Mouse (Mus musculus) CH12.LX (cell line): ENCODE measurements around the gene Slc2a3. TPM values are rescaled to one million over a fixed set of nuclear protein-coding genes. Genes with fewer than 3 reads are reported as not detected.

Experiments
- DNase-seq: peaks from one replicate; pipeline ENCODE4 v3.0.0-alpha.2; 2013; ENCODE audit errors: extremely low read depth
- H3K27ac ChIP-seq: 2 replicates; pipeline ENCODE4 v1.5.1; 2012; ENCODE audit warnings: low read depth, mild to moderate bottlenecking, control low read depth, moderate library complexity; ENCODE audit not compliant: insufficient read depth
- H3K27me3 ChIP-seq: replicated peaks from 2 replicates; pipeline ENCODE3; 2012; ENCODE audit warnings: inconsistent platforms
- H3K36me3 ChIP-seq, 2 experiments: replicated peaks in 1 of 2; 2 replicates each; pipeline versions ENCODE3 to v1.6.1; 2012; ENCODE audit warnings: inconsistent platforms in 1 of 2, low read length in 1 of 2, mild to moderate bottlenecking in 1 of 2, mixed read lengths in 1 of 2, moderate library complexity in 1 of 2; ENCODE audit not compliant: control insufficient read depth in 1 of 2, insufficient read depth in 1 of 2
- H3K4me1 ChIP-seq, 2 experiments: 2 replicates each; pipeline ENCODE4 v1.6.1; 2012; ENCODE audit warnings: inconsistent platforms in 1 of 2, moderate library complexity in 1 of 2; ENCODE audit not compliant: insufficient read depth in 2 of 2, control insufficient read depth in 1 of 2
- H3K4me2 ChIP-seq: 2 replicates; pipeline ENCODE4 v1.6.1; 2012; ENCODE audit warnings: low read depth, mild to moderate bottlenecking, control low read depth; ENCODE audit not compliant: poor library complexity, insufficient read depth, severe bottlenecking
- H3K4me3 ChIP-seq, 3 experiments: fragments of 150-350 bp in 1 of 3; sonication (generic) in 1 of 3; replicated peaks in 1 of 3; 2 replicates each; pipeline versions ENCODE3 to v1.5.1; 2011 to 2012; ENCODE audit warnings: low read depth in 2 of 3, low read length in 2 of 3, mild to moderate bottlenecking in 2 of 3, moderate library complexity in 2 of 3, control low read depth in 1 of 3, improper control_type of control experiment in 1 of 3, inconsistent platforms in 1 of 3, mixed read lengths in 1 of 3; ENCODE audit not compliant: poor library complexity in 1 of 3
- H3K79me2 ChIP-seq: replicated peaks from 2 replicates; pipeline ENCODE4 v1.6.1; 2012; ENCODE audit warnings: mild to moderate bottlenecking, moderate library complexity; ENCODE audit not compliant: control insufficient read depth, poor library complexity, insufficient read depth, severe bottlenecking; ENCODE audit errors: extremely low read depth
- H3K9ac ChIP-seq: 2 replicates; pipeline ENCODE4 v1.6.1; 2012; ENCODE audit warnings: low read depth, mild to moderate bottlenecking, control low read depth, moderate library complexity; ENCODE audit not compliant: insufficient read depth
- H3K9me3 ChIP-seq: replicated peaks from 2 replicates; pipeline ENCODE3; 2012; ENCODE audit warnings: low read length, inconsistent platforms, mixed read lengths
- BHLHE40 ChIP-seq: IDR thresholded peaks from 2 replicates; pipeline ENCODE4 v1.6.1; 2011; ENCODE audit warnings: mild to moderate bottlenecking, low read depth, low read length, improper control_type of control experiment
- CHD1 ChIP-seq: IDR thresholded peaks from 2 replicates; pipeline ENCODE4 v1.6.1; 2012; ENCODE audit warnings: low read depth, low read length, improper control_type of control experiment, inconsistent platforms
- CHD2 ChIP-seq: IDR thresholded peaks from 2 replicates; pipeline ENCODE4 v1.6.1; 2011; ENCODE audit warnings: low read length, improper control_type of control experiment
- E2F4 ChIP-seq: IDR thresholded peaks from 2 replicates; pipeline ENCODE4 v1.6.1; 2011; ENCODE audit warnings: low read depth, low read length, improper control_type of control experiment; ENCODE audit not compliant: insufficient replicate concordance
- ETS1 ChIP-seq: conservative IDR thresholded peaks from 2 replicates; pipeline ENCODE4 v1.6.1; 2012; ENCODE audit warnings: low read depth, mild to moderate bottlenecking, inconsistent platforms, low read length, improper control_type of control experiment, moderate library complexity
- JUN ChIP-seq: IDR thresholded peaks from 2 replicates; pipeline ENCODE4 v1.6.1; 2011; ENCODE audit warnings: low read depth, mild to moderate bottlenecking, low read length, improper control_type of control experiment, moderate library complexity; ENCODE audit not compliant: insufficient read depth
- JUND ChIP-seq: conservative IDR thresholded peaks from 2 replicates; pipeline ENCODE4 v1.6.1; 2011; ENCODE audit warnings: low read depth, low read length, improper control_type of control experiment
- MAX ChIP-seq: IDR thresholded peaks from 2 replicates; pipeline ENCODE4 v1.6.1; 2011; ENCODE audit warnings: low read length, improper control_type of control experiment
- MXI1 ChIP-seq: IDR thresholded peaks from 2 replicates; pipeline ENCODE4 v1.6.1; 2011; ENCODE audit warnings: mild to moderate bottlenecking, low read depth, low read length, improper control_type of control experiment
- NRF1 ChIP-seq: IDR thresholded peaks from 2 replicates; pipeline ENCODE4 v1.6.1; 2014; ENCODE audit warnings: low read depth, mild to moderate bottlenecking, inconsistent platforms, low read length, improper control_type of control experiment, moderate library complexity
- POLR2A ChIP-seq: IDR thresholded peaks from 2 replicates; pipeline ENCODE4 v1.6.1; 2011; ENCODE audit warnings: low read depth, mild to moderate bottlenecking, improper control_type of control experiment, low read length
- POLR2AphosphoS2 ChIP-seq: IDR thresholded peaks from 2 replicates; pipeline ENCODE4 v1.6.1; 2011; ENCODE audit warnings: low read depth, low read length, improper control_type of control experiment
- RCOR1 ChIP-seq: conservative IDR thresholded peaks from 2 replicates; pipeline ENCODE4 v1.6.1; 2012; ENCODE audit warnings: low read depth, mild to moderate bottlenecking, inconsistent platforms, low read length, improper control_type of control experiment
- SIN3A ChIP-seq: IDR thresholded peaks from 2 replicates; pipeline ENCODE4 v1.6.1; 2012; ENCODE audit warnings: low read length, improper control_type of control experiment, inconsistent platforms
- TBP ChIP-seq: conservative IDR thresholded peaks from 2 replicates; pipeline ENCODE4 v1.6.1; 2011; ENCODE audit warnings: low read depth, low read length, improper control_type of control experiment
- TCF12 ChIP-seq: IDR thresholded peaks from 2 replicates; pipeline ENCODE4 v1.6.1; 2014; ENCODE audit warnings: low read depth, mild to moderate bottlenecking, inconsistent platforms, low read length, improper control_type of control experiment
- USF2 ChIP-seq: conservative IDR thresholded peaks from 2 replicates; pipeline ENCODE4 v1.6.1; 2011; ENCODE audit warnings: low read depth, low read length, improper control_type of control experiment
- ZC3H11A ChIP-seq: IDR thresholded peaks from 2 replicates; pipeline ENCODE4 v1.6.1; 2012; ENCODE audit warnings: low read depth, mild to moderate bottlenecking, inconsistent platforms, low read length, improper control_type of control experiment
- ZKSCAN1 ChIP-seq: IDR thresholded peaks from 2 replicates; pipeline ENCODE4 v1.6.1; 2012; ENCODE audit warnings: low read depth, inconsistent platforms, low read length, improper control_type of control experiment, borderline replicate concordance
- ZNF384 ChIP-seq: IDR thresholded peaks from 2 replicates; pipeline ENCODE4 v1.6.1; 2012; ENCODE audit warnings: low read depth, low read length, improper control_type of control experiment, inconsistent platforms
- dilution Hi-C: fragments of 300-500 bp; cut with MboI; formaldehyde crosslinking; loops from 2 replicates; pipeline ENCODE4 v1.14.3; 2020; ENCODE audit warnings: low sequenced_read_pairs; ENCODE audit not compliant: extremely low pct_unique_long_range_greater_than_20kb, extremely low pct_ligation_motif_present
- in situ Hi-C: fragments of 300-500 bp; cut with MboI; formaldehyde crosslinking; loops from 3 replicates; pipeline ENCODE4 v1.14.3; 2019; ENCODE audit warnings: low sequenced_read_pairs, low pct_ligation_motif_present, low pct_unique_long_range_greater_than_20kb, mixed read lengths
- polyA plus RNA-seq: library from polyadenylated mRNA; unstranded; fragments of >175 nt; gene quantifications from 2 replicates; pipeline ENCODE4 v1.2.1, GENCODE M21; 2012; ENCODE audit warnings: low read depth; ENCODE audit not compliant: insufficient read length
- total RNA-seq, 2 experiments: library from RNA; depleted of rRNA; stranded (reverse); fragments of 300-350 nt in 1 of 2; fragments of >200 nt in 1 of 2; gene quantifications; 2 replicates each; pipeline ENCODE4 v1.2.3; 2012 to 2014

Slc2a3 gene
- total and polyA plus RNA-seq, 3 experiments, result 28.8 to 38.3 (median 29.7) TPM

- Histone ChIP-seq H3K9ac (no peak overlapping the region), H3K27me3 (no peaks in the 10 kb centered on the region), H3K27ac (no peak overlapping the region), H3K4me3 (no peak overlapping the region), H3K36me3 (no peaks in the 10 kb centered on the region), H3K9me3 (no peaks in the 10 kb centered on the region), H3K4me2 (no peak overlapping the region), H3K4me1 (no peaks in the 10 kb centered on the region), H3K79me2 (no peaks in the 10 kb centered on the region)
- TF ChIP-seq CHD1 (no peak), ZKSCAN1 (no peak), TCF12 (no peak), CHD2 (no peak), MAX (no peak), E2F4 (no peak), MXI1 (no peak), JUN (no peak), POLR2A (no peak), RCOR1 (no peak), ZC3H11A (no peak), TBP (no peak), NRF1 (no peak)
- dilution Hi-C loops, result no loop called here
- in situ Hi-C loops, result no loop called here
- no peak for DNase-seq
These were observed 106.0 kb downstream of the Slc2a3 start for GRCm38 (mm10) chr6:122695398-122695797.

GRCm38 (mm10) chr6:122690082-122690481 is 111.4 kb downstream of the Slc2a3 start:
- Histone ChIP-seq H3K9ac (no peak overlapping the region), H3K9me3 (no peaks in the 10 kb centered on the region), H3K36me3 (no peaks in the 10 kb centered on the region), H3K4me1 (no peaks in the 10 kb centered on the region), H3K79me2 (no peaks in the 10 kb centered on the region), H3K4me2 (no peak overlapping the region), H3K27ac (no peak overlapping the region), H3K4me3 (no peak overlapping the region), H3K27me3 (no peaks in the 10 kb centered on the region)
- in situ Hi-C loops, result no loop called here
- dilution Hi-C loops, result no loop called here
- DNase-seq, result no peak
- TF ChIP-seq ETS1 (no peak), CHD1 (no peak), POLR2AphosphoS2 (no peak), USF2 (no peak), SIN3A (no peak), JUND (no peak), MXI1 (no peak), ZNF384 (no peak), BHLHE40 (no peak), TCF12 (no peak)
